Mouse (Mus musculus) ES-E14 (cell line): Measurements from ENCODE around the gene Psmb4.

Experiments used
- CHD2 ChIP-seq: IDR thresholded peaks from 2 replicates; pipeline ENCODE4 v1.6.1; 2014; ENCODE audit warnings: mild to moderate bottlenecking, low read depth, low read length, inconsistent platforms
- HCFC1 ChIP-seq: IDR thresholded peaks from 2 replicates; pipeline ENCODE4 v1.6.1; 2012; ENCODE audit warnings: low read length, inconsistent platforms, borderline replicate concordance; ENCODE audit not compliant: insufficient read depth
- MAFK ChIP-seq: IDR thresholded peaks from 2 replicates; pipeline ENCODE4 v1.6.1; 2014; ENCODE audit warnings: mild to moderate bottlenecking, low read depth, low read length, inconsistent platforms; ENCODE audit not compliant: insufficient read depth
- ZC3H11A ChIP-seq: IDR thresholded peaks from 2 replicates; pipeline ENCODE4 v1.6.1; 2012; ENCODE audit warnings: low read depth, mild to moderate bottlenecking, inconsistent platforms, low read length, borderline replicate concordance

GRCm38 (mm10) chr3:94847382-94847781 lies 39.4 kb downstream of the Psmb4 start:
- no peak for TF ChIP-seq CHD2
- no peak for TF ChIP-seq ZC3H11A
- TF ChIP-seq HCFC1 = no peak
- no peak for TF ChIP-seq MAFK
